In the genomic region with DNA sequence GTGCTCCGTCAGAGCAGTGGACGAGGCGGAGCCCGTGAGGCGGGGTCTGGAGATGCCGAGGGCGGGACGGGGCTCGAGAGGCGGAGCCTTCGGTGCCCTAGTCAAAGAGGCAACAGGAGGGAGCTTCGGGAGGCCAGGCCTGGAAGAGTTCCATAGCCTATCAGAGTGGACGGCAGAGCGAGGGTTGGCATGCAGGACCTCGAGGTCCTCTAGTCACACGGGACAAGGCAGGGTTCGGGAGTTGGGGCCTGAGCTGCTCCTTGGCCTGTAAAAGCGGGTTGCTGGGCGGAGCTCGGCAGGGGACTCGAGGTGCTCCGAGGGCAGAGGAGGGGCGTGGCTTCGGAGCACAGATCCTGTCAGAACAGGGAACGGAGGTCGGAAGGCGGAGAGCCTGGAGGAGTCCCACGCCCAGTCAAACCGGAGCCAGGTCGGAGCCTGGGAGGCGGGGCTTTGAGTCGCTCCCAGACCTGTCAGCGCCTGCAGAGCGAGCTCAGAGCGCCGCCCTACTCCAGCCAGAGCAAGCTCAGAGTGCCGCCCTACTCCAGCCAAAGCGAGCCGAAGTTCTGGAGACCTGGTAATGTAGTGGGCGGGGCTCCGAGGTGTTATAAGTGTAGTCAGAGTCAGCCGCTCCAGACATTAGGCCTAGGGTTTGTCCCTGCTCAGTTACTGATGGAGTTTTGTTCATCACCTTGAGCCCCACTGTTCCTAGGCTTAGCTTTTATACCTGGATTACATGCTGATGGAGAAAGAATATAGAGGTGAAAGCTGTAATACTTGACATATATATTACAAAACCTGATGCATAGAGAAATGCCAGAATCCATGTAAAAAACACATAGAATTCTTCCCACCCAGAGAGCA, we compare ENCODE assay signal across 8 mouse cellular contexts. TPM values are rescaled to one million over a fixed set of nuclear protein-coding genes. Genes with fewer than 3 reads are reported as not detected.
A peak's percentile ranks its signal among the peaks of the same experiment; 100 is the strongest.
DNase-seq lines count a peak whose midpoint lies in the region; ATAC-seq lines count a peak whose summit lies in the region.

A gene (minus strand): TSS at position 27 of the 861 bp plus-strand sequence.

- H3K27me3 ChIP-seq in hindbrain, embryonic 15.5 days, result no peaks in the 10 kb centered on the region

- DNase-seq in T-cell, adult 2 months (ENCODE audit: low spot score), result peak; percentile 87
- peak; percentile 94 to 97 for DNase-seq in cerebellum, postnatal 36 days
- DNase-seq in frontal cortex, postnatal 36 days (ENCODE audit: low spot score in 2 of 2), result peak; percentile 94 to 95
- DNase-seq in left cerebral cortex, adult 11 months (ENCODE audit: low spot score), result peak; percentile 92
- peak; percentile 96 to 98 for DNase-seq in lung, postnatal 4 days
- DNase-seq in retina, postnatal 7 days (ENCODE audit: low read depth, low spot score), result peak; percentile 88
- DNase-seq in urinary bladder, adult 2 months (ENCODE audit: low spot score), result peak; percentile 90

- no peaks in the 10 kb centered on the region for H3K9me3 ChIP-seq in hindbrain, embryonic 15.5 days

- peak within 1 kb of the TSS; percentile 72 for H3K9ac ChIP-seq in hindbrain, embryonic 15.5 days

- H3K4me3 ChIP-seq in hindbrain, embryonic 15.5 days, result peak within 1 kb of the TSS; percentile 72

- peak within 1 kb of the TSS; percentile 59 for H3K4me2 ChIP-seq in hindbrain, embryonic 15.5 days

- peak within 1 kb of the TSS; percentile 89 for H3K27ac ChIP-seq in hindbrain, embryonic 15.5 days (replicated peaks)

- under 1% methylated on average over 42 of the region's 42 CpGs for WGBS in hindbrain, embryonic 15.5 days

- H3K36me3 ChIP-seq in hindbrain, embryonic 15.5 days, result no peaks in the 10 kb centered on the region

- peak; percentile 98 for ATAC-seq in hindbrain, embryonic 15.5 days (ENCODE audit: low FRiP score, low read depth)

- peaks cover 15% of the 10 kb centered on the region for H3K4me1 ChIP-seq in hindbrain, embryonic 15.5 days (replicated peaks)

RNA-seq across cellular contexts. Expression of the gene that starts here (rescaled TPM):
- polyA plus RNA-seq in hindbrain, embryonic 15.5 days (2015; fragmentation: Nextera tagmentation; extraction: Ambion mirVana), result 19.9 and 20.7 TPM in 2 replicates
- 8.2 and 8.8 TPM in 2 replicates for polyA plus RNA-seq in urinary bladder, adult 2 months (2012; rRNA removed)

Comparison
In these comparisons a context has a peak if more than half of its experiments do, and no peak if none do; other contexts are left out.
1. Peak in every context shown above with its lines: DNase-seq, ATAC-seq, H3K4me3 ChIP-seq and H3K27ac ChIP-seq.